Mouse (Mus musculus) left cerebral cortex, postnatal 25 days (tissue): ENCODE results near the gene Taf1. TPM values are rescaled to one million over a fixed set of nuclear protein-coding genes. Genes with fewer than 3 reads are reported as not detected.
"Not testable (repeated sequence)": the region's sequence is repeated elsewhere in the genome, so short reads cannot be mapped to it uniquely, and the experiment has no call there.

Experiments used
- DNase-seq, 2 experiments: peaks; one replicate each; pipeline ENCODE4 v3.0.0; 2022; ENCODE audit warnings: low spot score in 2 of 2, mixed read lengths in 1 of 2
- intact Hi-C: fragments of 180-260 bp; cut with DNase I; formaldehyde crosslinking; loops from one replicate; pipeline ENCODE4 v1.15.1; 2025
- total RNA-seq, 2 experiments: library from RNA; stranded (reverse); gene quantifications; 2 replicates each; pipeline ENCODE4 v1.2.3; 2021

The Taf1 gene
- 10 to 100 TPM; 47.2 to 48.5 TPM for total RNA-seq

GRCm38 (mm10) chrX:101532347-101533221, at the start of gene Taf1:
Taf1 (plus strand) TSS chrX:101532734.
- peak; percentile 89 to 98 for DNase-seq
- intact Hi-C loops, result loop anchor here (10.0 kb wide), 1 partner anchor 98 kb away; no protein-coding TSS in a partner anchor

DNA sequence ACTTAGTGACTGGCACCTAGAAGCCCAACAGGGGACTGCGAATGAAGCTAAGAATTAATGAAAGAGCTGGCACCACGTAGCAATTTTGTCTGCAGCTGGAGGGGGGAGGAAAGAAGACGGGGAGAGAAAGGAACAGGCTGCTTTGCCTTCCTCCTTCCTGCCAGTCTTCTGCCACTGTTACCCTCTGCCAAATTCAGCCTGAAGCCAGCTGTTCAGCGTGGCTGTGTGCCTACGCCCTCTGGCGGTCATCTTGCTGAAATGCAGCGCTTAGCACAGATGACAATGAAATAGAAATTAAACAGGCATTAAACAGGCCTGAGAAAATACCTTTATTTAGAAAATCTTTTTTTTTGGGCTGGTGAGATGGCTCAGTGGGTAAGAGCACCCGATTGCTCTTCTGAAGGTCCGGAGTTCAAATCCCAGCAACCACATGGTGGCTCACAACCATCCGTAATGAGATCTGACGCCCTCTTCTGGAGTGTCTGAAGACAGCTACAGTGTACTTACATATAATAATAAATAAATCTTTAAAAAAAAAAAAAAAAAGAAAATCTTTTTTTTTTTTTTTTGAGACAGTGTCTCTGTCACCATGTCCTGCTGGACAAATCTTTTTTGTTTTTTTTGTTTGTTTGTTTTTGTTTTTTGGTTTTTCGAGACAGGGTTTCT, 45.9 kb upstream of the Taf1 start:
- intact Hi-C loops, result not testable (repeated sequence)
- DNase-seq, result peak; percentile 26 to 51

- no peak for DNase-seq
These were observed 27.9 kb upstream of the Taf1 start for GRCm38 (mm10) chrX:101504636-101505035.

GRCm38 (mm10) chrX:101515710-101516109, 16.8 kb upstream of the Taf1 start:
- intact Hi-C loops, result no loop called here
- DNase-seq, result peak in 1 of 2 experiments; percentile 8

More at GRCm38 (mm10) chrX:101504636-101505035, 27.9 kb upstream of the Taf1 start:
- intact Hi-C loops, result no loop called here

DNA sequence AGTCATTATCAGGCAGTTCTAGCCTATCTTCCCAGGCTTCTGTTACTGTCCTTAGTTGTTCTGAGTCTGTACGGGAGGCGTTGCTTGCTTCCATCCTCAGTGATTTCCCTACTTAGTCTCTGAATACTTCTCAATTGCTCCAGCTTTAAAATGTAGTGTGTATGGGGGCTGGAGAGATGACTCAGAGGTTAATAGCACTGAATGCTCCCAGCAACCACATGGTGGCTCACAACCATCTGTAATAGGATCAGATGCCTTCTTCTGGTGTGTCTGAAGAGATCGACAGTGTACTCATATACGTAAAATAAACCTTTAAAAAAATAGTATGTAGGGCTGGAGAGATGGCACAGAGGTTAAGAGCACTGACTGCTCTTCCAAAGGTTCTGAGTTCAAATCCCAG, 14.5 kb upstream of the Taf1 start:
- DNase-seq, result no peak
- intact Hi-C loops, result no loop called here

DNA sequence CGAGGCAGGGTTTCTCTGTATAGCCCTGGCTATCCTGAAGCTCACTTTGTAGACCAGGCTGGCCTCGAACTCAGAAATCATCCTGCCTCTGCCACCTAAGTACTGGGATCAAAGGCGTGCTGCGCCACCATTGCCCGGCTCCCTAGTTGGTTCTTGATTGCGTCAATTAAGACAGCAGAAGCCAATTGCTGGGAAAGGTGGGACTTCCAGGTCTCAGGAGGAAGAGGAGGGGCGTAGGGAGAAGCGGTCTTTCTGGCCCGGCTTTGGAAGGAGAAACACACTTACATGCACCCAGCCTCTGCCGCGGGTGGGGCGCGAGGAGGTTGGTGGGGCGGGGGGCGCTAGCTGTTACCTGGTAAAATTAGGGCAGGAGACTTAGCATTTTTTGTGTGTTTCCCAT, 10.5 kb upstream of the Taf1 start:
- intact Hi-C loops, result no loop called here
- no peak for DNase-seq

GRCm38 (mm10) chrX:101527356-101527755, 5.2 kb upstream of the Taf1 start:
- intact Hi-C loops, result no loop called here
- no peak for DNase-seq

DNA sequence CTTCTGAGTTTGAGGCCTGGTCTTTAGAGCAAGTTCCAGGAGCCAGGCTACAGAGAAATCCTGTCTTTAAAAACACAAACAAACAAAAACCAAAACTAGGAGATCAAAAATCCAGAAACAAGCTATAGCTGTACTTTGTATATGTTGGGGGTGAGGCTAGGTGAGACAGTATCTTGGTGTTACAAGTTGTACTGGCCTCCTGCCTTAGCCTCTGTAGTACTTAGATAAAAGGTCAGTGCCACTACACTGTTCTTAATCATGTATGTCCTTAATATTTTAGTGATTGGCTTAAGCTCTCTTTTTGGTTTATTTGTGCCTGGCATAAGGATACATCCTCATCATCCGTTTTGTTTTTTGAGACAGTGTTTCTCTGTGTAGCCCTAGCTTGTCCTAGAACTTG, 52.9 kb downstream of the Taf1 start:
- no peak for DNase-seq
- intact Hi-C loops, result no loop called here

- no peak for DNase-seq
- intact Hi-C loops, result no loop called here
These were observed 83.6 kb downstream of the Taf1 start for GRCm38 (mm10) chrX:101616183-101616582.

DNA sequence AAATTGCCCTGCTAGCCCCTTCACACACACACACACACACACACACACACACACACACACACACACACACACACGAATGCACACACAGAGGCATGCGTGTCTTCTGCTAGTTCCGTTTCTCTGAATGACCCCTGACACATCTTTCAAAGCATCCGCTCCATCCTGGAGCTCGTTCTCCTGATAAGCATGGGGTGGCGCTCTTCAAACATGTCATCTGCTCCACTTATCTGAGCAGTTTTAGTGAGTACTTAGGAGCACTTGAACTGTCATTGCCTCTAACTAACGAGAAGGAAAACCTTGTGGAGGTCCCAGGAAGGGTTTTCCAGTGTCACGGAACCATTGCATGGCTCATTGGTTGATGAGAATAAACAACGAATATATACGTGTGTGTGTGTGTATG, 85.4 kb downstream of the Taf1 start:
- no peak for DNase-seq
- intact Hi-C loops, result no loop called here

GRCm38 (mm10) chrX:101620317-101620716, 87.8 kb downstream of the Taf1 start:
- intact Hi-C loops, result no loop called here
- peak in 1 of 2 experiments; percentile 15 for DNase-seq

DNA sequence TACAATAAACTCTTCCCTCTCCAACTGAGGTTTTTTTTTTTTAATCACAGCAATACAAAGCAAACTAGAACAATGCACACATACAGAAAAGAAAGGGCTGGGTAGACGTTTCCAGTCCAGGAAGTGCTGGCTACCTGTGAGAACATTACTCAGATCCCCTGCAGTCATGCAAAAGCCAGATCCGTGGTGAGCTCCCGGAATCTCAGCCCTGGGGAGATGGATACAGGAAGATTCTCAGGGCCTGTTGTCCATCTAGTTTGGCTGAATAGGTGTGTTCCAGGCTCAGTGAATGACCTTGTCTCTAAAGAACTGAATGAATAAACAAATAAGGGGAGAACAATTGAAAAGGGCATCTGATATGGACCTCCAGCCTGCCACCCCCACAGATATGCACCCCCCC, 90.0 kb downstream of the Taf1 start:
- intact Hi-C loops, result no loop called here

DNA sequence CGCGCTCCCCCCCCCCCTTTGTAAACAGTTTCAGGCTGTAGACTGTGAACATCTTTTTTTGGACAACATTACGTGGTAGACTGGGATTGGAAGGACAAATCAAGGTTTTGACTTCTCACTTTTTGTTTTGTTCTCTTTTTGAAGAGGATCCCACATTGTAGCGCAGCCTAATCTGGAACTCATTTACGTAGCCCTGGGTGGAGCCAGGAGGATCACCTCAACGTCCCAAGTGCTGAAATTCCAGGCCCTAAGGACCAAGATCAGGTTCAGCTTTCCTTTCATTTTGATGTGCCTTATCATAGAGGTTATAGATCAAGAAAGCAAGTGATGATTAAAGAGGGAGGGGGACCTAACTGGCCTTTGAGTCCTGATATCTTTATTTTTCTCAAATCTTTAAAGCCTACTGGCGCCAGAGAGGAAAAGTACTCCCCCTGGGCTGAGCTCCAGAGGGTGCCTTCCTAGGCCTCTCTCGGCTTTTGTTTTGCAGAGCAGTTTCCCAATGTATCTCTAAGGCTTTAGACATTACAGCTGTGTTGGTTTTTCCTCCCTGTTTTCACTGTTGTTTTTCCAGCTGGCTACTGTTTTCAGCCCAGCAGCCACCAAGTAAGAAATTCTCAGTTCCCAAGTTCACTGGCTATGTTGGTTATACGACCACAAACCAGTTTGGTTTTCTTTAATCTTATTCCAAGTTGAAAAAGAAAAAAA, 104.4 kb downstream of the Taf1 start:
- no peak for DNase-seq
- intact Hi-C loops, result no loop called here

More for the DNA sequence above, 90.0 kb downstream of the Taf1 start:
- no peak for DNase-seq

DNA sequence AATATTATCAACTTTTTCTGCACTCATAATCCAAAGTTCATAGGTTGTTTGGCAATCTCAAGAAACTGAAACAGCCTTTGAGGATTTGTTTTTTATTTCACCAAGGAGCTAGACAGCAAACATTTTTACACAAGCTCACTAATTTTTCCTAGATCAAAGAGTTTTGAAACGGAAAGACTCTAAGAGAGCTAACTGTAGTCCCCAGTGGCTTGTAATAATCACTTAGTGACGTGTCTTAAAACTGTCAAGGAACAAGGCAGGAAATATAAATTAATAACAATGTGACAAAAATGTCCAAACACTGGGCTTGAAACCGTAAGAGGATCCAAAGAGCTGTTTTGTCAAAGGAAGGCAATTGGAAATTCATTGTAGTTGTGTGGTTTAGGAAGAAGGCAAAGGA, 106.3 kb downstream of the Taf1 start:
- intact Hi-C loops, result no loop called here
- no peak for DNase-seq

DNA sequence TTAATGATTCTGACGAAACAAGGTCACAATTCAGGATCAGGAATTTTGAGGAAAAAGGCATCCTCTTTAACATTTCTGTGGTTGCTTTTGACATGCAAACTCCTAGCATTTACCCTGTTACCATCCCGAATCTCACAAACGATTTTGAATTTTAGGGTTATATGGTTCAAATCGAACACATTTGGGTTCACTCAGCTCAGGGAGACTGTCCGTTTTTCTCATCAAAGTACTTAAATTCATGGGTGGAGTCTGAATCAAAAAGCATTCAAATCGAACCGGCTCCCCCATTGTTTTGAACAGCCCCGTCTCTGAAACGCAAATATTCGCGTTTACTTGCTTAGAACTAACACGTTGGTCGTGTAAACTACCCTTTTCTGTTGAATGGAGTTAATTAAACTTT, 106.8 kb downstream of the Taf1 start:
- DNase-seq, result peak in 1 of 2 experiments; percentile 5
- intact Hi-C loops, result no loop called here

DNA sequence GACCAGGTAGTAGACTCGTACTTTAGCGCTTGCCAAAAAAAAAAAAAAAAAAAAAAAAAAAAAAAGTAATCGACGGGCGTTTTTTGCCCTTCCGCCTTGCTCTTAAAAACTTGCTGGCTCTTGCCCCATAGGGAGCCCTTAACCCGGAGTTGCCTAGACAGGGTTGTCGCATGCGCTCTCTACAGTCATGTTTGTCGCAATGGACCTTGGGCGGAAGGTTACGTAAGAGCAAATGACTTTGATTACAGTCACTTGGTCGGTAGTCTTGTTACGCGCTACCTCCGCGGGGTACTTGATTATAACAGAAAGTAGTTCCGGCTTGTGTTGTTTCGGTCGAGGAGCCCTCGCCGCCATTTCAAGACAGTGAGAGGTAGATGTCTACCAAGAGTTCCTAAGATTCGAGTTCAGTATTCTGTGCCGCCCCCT, 107.2 kb downstream of the Taf1 start, which contains the start of gene Ogt:
Ogt (plus strand) TSS at position 320 of the 426 bp plus-strand sequence.
- intact Hi-C loops, result no loop called here

GRCm38 (mm10) chrX:101640194-101641160, 107.9 kb downstream of the Taf1 start:
- intact Hi-C loops, result no loop called here

More for the DNA sequence above, 107.2 kb downstream of the Taf1 start, which contains the start of gene Ogt:
- peak; percentile 91 to 94 for DNase-seq

DNA sequence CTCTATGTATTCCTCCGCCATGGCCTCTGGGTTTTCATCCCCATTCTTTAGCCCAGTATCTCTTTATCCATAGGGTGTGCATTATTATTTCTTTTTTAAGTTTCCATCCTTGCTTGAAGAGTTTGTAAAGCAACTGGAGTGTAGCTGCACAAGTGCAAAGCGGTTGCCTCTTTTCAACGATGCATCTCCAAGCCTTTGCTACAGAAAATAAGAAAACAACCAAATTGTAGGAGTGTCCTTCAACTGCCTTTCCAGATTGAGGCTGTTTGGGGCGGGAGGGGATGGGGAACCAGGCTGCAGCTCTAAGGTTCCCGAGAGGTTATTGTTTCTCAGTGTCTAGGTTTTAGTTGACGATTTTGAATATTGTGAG, 108.6 kb downstream of the Taf1 start:
- intact Hi-C loops, result no loop called here
- DNase-seq, result no peak

More at GRCm38 (mm10) chrX:101640194-101641160, 107.9 kb downstream of the Taf1 start:
- peak; percentile 12 to 22 for DNase-seq

GRCm38 (mm10) chrX:101642091-101642490, 109.6 kb downstream of the Taf1 start:
- peak; percentile 14 to 59 for DNase-seq
- intact Hi-C loops, result no loop called here
